Mouse (Mus musculus): ENCODE results near the gene Clmp. TPM values are rescaled to one million over a fixed set of nuclear protein-coding genes. Genes with fewer than 3 reads are reported as not detected.

Gene Clmp
- total and polyA plus RNA-seq, 2 experiments from 2014 or later: 48.8 to 57.0 TPM

DNA sequence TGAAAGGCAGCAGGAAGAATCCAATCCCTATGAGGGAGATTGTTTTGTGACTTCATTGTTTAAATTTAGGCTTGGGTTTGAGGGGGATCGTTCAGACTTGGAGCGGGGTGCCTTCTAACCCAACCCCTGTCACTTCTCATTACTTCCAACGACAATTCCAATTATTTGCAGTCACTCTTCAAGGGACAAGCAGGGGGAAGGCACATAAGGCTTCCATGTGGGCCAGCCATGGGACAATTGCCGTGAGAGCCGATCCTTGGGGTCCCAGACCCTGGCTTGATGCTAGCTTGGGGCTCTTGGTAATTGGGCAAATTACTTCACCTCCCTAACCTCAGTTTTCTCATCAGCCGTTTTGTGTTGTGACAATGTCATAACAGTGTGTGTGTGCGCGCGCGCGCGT, 8.5 kb downstream of the Clmp start:
- peaks cover 6% of the 10 kb centered on the region; the same call in 1 of the 2 replicates for H3K4me1 ChIP-seq (ENCODE audit: insufficient read depth, low read length)
- no peaks in the 10 kb centered on the region for H3K9me3 ChIP-seq (ENCODE audit: low read length)
- H3K4me3 ChIP-seq (ENCODE audit: low read depth, low read length): no peak overlapping the region
- peak overlapping the region; percentile 70 for H3K27ac ChIP-seq (ENCODE audit: low read depth, low read length)
- H3K9ac ChIP-seq (replicated peaks; ENCODE audit: low read length, poor library complexity, severe bottlenecking): no peak overlapping the region
- ATAC-seq (ENCODE audit: low FRiP score): no peak; the same call in 1 of the 2 replicates
- 55% methylated on average over 12 of the region's 12 CpGs for WGBS
- TF ChIP-seq CTCF (IDR thresholded peaks at IDR 0.05): no peak
- DNase-seq (ENCODE audit: low spot score): peak; percentile 17
- 0 out of 2 replicates have a peak overlapping the region, but pooled peaks have one; percentile 4 for H3K4me2 ChIP-seq (ENCODE audit: low read depth, low read length, poor library complexity, severe bottlenecking)
- no peaks in the 10 kb centered on the region for H3K36me3 ChIP-seq (ENCODE audit: insufficient read depth, low read length)
- no peaks in the 10 kb centered on the region for H3K27me3 ChIP-seq (ENCODE audit: insufficient read depth, low read length)

DNA sequence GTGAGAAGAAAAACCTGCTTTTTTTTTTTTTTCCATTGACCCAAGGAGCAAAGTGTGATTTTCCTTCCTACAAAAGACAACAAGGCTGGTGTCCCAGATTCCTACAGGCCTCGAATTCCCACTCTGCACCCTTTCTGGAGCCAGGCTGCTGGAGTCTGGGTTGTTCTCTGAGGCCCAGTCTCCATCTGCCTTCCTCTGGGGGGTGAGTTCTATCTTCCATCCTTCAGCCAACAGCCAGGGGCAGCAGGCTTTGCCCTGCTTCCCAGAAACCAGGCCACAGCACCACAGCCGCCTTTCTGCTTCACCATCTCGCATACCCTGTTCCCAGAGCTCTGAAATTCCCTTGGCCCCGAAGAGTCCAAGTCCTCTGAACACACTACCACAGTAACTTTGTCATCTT, 10.3 kb downstream of the Clmp start:
- ATAC-seq (ENCODE audit: low FRiP score) (no peak), DNase-seq (ENCODE audit: low spot score) (no peak)
- H3K4me3 ChIP-seq (ENCODE audit: low read depth, low read length): no peak overlapping the region
- no peak overlapping the region for H3K27ac ChIP-seq (ENCODE audit: low read depth, low read length)
- peaks cover 6% of the 10 kb centered on the region; the same call in 1 of the 2 replicates for H3K4me1 ChIP-seq (ENCODE audit: insufficient read depth, low read length)
- no peak overlapping the region for H3K9ac ChIP-seq (replicated peaks; ENCODE audit: low read length, poor library complexity, severe bottlenecking)
- H3K36me3 ChIP-seq (ENCODE audit: insufficient read depth, low read length): no peaks in the 10 kb centered on the region
- no peak overlapping the region for H3K4me2 ChIP-seq (ENCODE audit: low read depth, low read length, poor library complexity, severe bottlenecking)
- no peaks in the 10 kb centered on the region for H3K27me3 ChIP-seq (ENCODE audit: insufficient read depth, low read length)
- WGBS: 93% methylated on average over 4 of the region's 4 CpGs
- TF ChIP-seq CTCF (IDR thresholded peaks at IDR 0.05): no peak
- H3K9me3 ChIP-seq (ENCODE audit: low read length): no peaks in the 10 kb centered on the region

DNA sequence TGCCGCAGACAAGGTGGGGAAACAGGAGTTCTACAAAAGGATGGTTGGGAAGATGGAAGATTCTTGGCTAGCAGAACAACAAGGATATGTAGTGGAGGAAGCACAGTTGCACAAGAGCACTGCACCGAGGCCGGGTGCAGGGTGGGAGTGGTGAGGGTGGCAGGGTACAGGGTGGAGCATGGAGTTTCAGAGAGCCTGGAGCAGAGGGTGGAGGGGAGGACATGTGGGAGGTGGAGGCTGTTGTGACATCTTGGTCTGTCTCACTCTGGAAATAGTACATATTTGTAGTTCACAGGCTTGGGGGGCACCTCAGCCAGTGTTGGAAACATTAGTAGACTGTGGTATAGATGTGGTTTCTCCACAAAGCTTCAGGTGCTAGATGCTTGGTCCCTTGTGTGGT, 13.4 kb downstream of the Clmp start:
- ATAC-seq (ENCODE audit: low FRiP score): no peak
- no peaks in the 10 kb centered on the region for H3K27me3 ChIP-seq (ENCODE audit: insufficient read depth, low read length)
- TF ChIP-seq CTCF (IDR thresholded peaks at IDR 0.05): no peak
- H3K9ac ChIP-seq (replicated peaks; ENCODE audit: low read length, poor library complexity, severe bottlenecking): no peak overlapping the region
- no peak for DNase-seq (ENCODE audit: low spot score)
- no peaks in the 10 kb centered on the region for H3K4me1 ChIP-seq (ENCODE audit: insufficient read depth, low read length)
- no peaks in the 10 kb centered on the region for H3K9me3 ChIP-seq (ENCODE audit: low read length)
- no peak overlapping the region for H3K27ac ChIP-seq (ENCODE audit: low read depth, low read length)
- H3K36me3 ChIP-seq (ENCODE audit: insufficient read depth, low read length): no peaks in the 10 kb centered on the region
- H3K4me3 ChIP-seq (ENCODE audit: low read depth, low read length): no peak overlapping the region
- no peak overlapping the region for H3K4me2 ChIP-seq (ENCODE audit: low read depth, low read length, poor library complexity, severe bottlenecking)
- WGBS: 96% methylated on average over 3 of the region's 3 CpGs

DNA sequence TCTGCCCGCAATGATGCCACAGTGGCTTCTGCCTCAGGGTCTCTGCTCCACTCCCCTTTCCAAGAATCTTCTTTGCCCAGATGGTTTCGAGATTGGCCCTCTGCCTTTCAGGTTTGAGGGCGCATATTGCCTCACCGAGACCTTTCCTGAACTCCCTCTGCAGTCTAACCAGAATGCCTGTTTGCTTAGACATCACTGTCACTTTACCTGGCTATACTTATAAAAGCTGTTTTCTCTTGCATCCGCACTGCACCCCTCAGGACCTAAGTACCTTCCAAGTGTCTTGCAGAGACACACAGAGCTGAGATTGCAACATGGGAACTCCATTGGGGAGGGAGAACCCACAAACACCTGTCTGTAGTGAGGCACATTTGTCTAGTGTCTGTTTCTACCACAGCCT, 14.5 kb downstream of the Clmp start:
- H3K4me2 ChIP-seq (ENCODE audit: low read depth, low read length, poor library complexity, severe bottlenecking): no peak overlapping the region
- DNase-seq (ENCODE audit: low spot score): no peak
- H3K4me3 ChIP-seq (ENCODE audit: low read depth, low read length): no peak overlapping the region
- H3K36me3 ChIP-seq (ENCODE audit: insufficient read depth, low read length): no peaks in the 10 kb centered on the region
- no peak for ATAC-seq (ENCODE audit: low FRiP score)
- TF ChIP-seq CTCF (IDR thresholded peaks at IDR 0.05): no peak
- no peaks in the 10 kb centered on the region for H3K4me1 ChIP-seq (ENCODE audit: insufficient read depth, low read length)
- H3K27me3 ChIP-seq (ENCODE audit: insufficient read depth, low read length): no peaks in the 10 kb centered on the region
- no peak overlapping the region for H3K27ac ChIP-seq (ENCODE audit: low read depth, low read length)
- no peak overlapping the region for H3K9ac ChIP-seq (replicated peaks; ENCODE audit: low read length, poor library complexity, severe bottlenecking)
- 89% methylated on average over 5 of the region's 5 CpGs for WGBS
- no peaks in the 10 kb centered on the region for H3K9me3 ChIP-seq (ENCODE audit: low read length)

DNA sequence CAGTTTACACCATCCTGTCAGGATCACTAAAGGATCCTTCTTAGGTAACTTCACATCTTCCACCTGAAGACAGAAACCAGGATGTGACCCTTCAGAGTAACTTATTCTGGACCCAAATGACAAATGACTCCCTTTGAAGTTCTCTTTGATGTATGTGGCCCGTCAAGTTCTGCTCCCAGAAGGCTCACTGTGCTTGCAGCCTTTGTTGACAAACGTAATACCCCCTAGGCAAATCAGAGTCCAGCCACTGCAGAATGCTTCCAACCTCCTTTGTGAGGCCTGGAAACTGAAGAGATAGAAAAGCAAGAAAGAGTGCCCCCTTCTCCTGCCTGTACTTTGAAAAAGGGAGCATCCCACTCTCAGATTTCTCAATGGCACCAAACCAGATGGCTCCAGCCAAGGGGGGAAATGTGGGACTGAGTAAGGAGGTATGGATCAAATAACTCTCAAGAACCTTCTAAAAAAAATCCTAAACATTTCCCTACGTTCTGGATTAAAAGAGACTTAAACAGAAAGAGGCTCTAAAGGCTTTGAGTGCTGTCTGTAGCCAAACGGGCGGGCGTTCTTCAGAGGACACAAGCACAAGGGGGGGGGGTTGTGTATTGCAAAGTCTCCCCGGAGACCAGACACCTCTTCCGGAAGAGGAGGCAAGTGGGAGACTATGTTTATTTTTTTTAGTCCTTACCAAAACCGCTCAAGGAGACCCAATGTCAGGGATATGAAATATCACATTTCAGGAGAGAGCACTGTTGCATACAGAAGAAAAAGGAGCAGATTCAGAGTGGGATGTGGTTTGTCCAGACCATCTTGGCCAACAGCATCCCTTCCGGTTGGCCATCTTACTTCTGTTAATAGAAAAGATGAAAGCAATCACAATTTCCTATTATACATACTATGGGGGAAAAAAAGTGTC, 18.9 kb downstream of the Clmp start:
- Histone ChIP-seq H3K4me1 (ENCODE audit: insufficient read depth, low read length) (peaks cover 5% of the 10 kb centered on the region; the same call in 1 of the 2 replicates), H3K36me3 (ENCODE audit: insufficient read depth, low read length) (no peaks in the 10 kb centered on the region), H3K27ac (ENCODE audit: low read depth, low read length) (no peak overlapping the region), H3K9ac (replicated peaks; ENCODE audit: low read length, poor library complexity, severe bottlenecking) (no peak overlapping the region), H3K9me3 (ENCODE audit: low read length) (no peaks in the 10 kb centered on the region), H3K27me3 (ENCODE audit: insufficient read depth, low read length) (no peaks in the 10 kb centered on the region), H3K4me2 (ENCODE audit: low read depth, low read length, poor library complexity, severe bottlenecking) (no peak overlapping the region), H3K4me3 (ENCODE audit: low read depth, low read length) (no peak overlapping the region)
- DNase-seq (ENCODE audit: low spot score): no peak
- TF ChIP-seq CTCF (IDR thresholded peaks at IDR 0.05): no peak
- ATAC-seq (ENCODE audit: low FRiP score): no peak
- WGBS: 45% methylated on average over 10 of the region's 10 CpGs

Data from midbrain, postnatal 0 days (tissue).